Mouse (Mus musculus): ENCODE data around the gene Ski. TPM values are rescaled to one million over a fixed set of nuclear protein-coding genes. Genes with fewer than 3 reads are reported as not detected.

Ski gene
- polyA plus RNA-seq, 2 experiments, result 2.4 to 4.5 TPM

DNA sequence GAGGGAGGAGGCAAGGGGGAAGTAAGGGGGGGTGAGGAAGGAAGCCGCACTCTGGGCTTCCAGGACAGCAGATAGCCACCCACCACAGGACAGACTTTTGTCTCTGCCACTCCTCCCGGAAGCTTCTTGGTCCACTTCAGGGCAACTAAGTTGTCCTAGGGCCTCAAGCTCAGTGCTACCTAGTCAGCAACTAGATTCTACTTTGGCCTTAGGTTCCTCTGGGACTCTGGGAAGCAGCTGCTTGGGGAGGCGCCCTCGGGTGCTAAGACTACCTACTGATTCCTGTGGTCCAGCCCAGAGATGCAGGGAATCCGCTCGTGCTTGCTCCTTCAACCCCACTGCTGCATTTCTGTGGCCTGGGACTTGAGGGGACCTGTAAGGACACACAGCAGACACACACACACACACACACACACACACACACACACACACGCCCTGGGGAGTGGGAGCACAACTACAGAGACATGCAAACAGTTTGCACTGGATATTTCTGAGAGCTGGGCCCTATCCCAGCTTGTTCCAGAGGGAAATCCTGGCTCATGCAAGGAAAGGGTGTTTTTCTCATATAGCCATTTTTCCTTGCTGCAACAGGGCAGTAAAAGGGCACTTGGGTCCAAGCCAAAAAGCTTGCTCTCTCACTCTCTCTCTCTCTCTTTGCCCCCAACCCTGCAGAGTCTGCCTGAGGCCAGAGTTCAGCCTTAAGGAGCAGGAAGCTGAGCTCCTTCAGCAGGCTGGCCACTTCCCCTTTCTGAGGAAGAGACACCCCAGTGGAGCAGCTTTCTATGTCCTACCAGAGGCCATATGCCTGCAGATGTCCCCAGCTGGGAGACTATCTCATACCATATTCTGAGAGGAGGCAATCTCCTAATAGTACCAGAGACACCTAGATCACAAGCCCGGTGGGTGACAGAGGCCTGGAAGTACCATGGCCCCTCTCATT is 12.2 kb upstream of the Ski start:
- no peak for DNase-seq (ENCODE audit: low read depth in 3 of 3, low spot score in 3 of 3)
- peaks cover 0 to 20% of the 10 kb centered on the region in 2 experiments; a peak in 2 of 4 replicates for H3K4me1 ChIP-seq (replicated peaks; ENCODE audit: control insufficient read depth in 2 of 2, insufficient read depth in 2 of 2, low read length in 1 of 2)

DNA sequence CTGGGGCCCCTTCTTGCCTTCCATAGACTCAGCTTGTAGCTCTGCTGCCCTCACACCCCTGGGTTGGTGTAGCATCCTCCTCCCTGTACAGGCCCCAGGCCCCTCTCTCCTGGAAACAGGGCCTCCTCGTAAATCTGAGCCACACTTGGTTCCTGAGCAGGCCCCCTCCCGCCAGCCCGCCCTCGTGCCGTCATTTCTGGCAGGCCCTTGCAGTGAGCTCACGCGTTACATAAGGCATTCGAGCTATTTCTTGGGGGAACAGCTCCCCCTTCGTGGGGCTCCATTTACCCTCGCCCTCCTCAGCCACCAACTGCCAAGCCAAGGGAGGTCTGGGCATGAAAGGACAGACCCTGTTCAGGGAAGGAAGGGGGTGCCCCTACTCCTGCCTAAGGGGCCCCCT is 11.5 kb upstream of the Ski start:
- no peak overlapping the region for H3K4me3 ChIP-seq (ENCODE audit: insufficient read depth in 1 of 2, low read depth in 2 of 2, low read length in 2 of 2)
- TF ChIP-seq CTCF (IDR thresholded peaks at IDR 0.05; ENCODE audit: low read depth) (no peak), EP300 (IDR thresholded peaks at IDR 0.05; ENCODE audit: low read depth) (no peak)
- no peak overlapping the region for H3K27ac ChIP-seq
- no peak overlapping the region for H3K9ac ChIP-seq (replicated peaks)
- H3K27me3 ChIP-seq (ENCODE audit: control insufficient read depth, insufficient read depth, low read length), result no peaks in the 10 kb centered on the region
- 25% methylated on average over 10 of the region's 10 CpGs for WGBS (ENCODE audit: insufficient replicate concordance)
- peaks cover 0 to 20% of the 10 kb centered on the region in 2 experiments; a peak in 2 of 4 replicates for H3K4me1 ChIP-seq (replicated peaks; ENCODE audit: control insufficient read depth in 2 of 2, insufficient read depth in 2 of 2, low read length in 1 of 2)
- H3K9me3 ChIP-seq (ENCODE audit: control insufficient read depth, low read length), result no peaks in the 10 kb centered on the region
- no peak for DNase-seq (ENCODE audit: low read depth in 3 of 3, low spot score in 3 of 3)
- H3K36me3 ChIP-seq (replicated peaks; ENCODE audit: control insufficient read depth, insufficient read depth, low read depth), result no peaks in the 10 kb centered on the region
- ATAC-seq (ENCODE audit: insufficient read depth), result no peak
- no peak overlapping the region for H3K4me2 ChIP-seq (ENCODE audit: low read depth)

More for the DNA sequence above, 12.2 kb upstream of the Ski start:
- H3K9ac ChIP-seq (replicated peaks), result no peak overlapping the region
- no peaks in the 10 kb centered on the region for H3K36me3 ChIP-seq (replicated peaks; ENCODE audit: control insufficient read depth, insufficient read depth, low read depth)
- H3K9me3 ChIP-seq (ENCODE audit: control insufficient read depth, low read length), result no peaks in the 10 kb centered on the region
- H3K27ac ChIP-seq, result peak overlapping the region; percentile 2
- peak overlapping the region; percentile 21; the same call in 1 of the 2 replicates for H3K4me2 ChIP-seq (ENCODE audit: low read depth)
- TF ChIP-seq EP300 (IDR thresholded peaks at IDR 0.05; ENCODE audit: low read depth) (no peak), CTCF (IDR thresholded peaks at IDR 0.05; ENCODE audit: low read depth) (no peak)
- 0 out of 2 replicates have a peak, but pooled peaks have one; percentile 33 for ATAC-seq (ENCODE audit: insufficient read depth)
- no peak overlapping the region for H3K4me3 ChIP-seq (ENCODE audit: insufficient read depth in 1 of 2, low read depth in 2 of 2, low read length in 2 of 2)
- H3K27me3 ChIP-seq (ENCODE audit: control insufficient read depth, insufficient read depth, low read length), result no peaks in the 10 kb centered on the region
- 20% methylated on average over 8 of the region's 8 CpGs for WGBS (ENCODE audit: insufficient replicate concordance)

DNA sequence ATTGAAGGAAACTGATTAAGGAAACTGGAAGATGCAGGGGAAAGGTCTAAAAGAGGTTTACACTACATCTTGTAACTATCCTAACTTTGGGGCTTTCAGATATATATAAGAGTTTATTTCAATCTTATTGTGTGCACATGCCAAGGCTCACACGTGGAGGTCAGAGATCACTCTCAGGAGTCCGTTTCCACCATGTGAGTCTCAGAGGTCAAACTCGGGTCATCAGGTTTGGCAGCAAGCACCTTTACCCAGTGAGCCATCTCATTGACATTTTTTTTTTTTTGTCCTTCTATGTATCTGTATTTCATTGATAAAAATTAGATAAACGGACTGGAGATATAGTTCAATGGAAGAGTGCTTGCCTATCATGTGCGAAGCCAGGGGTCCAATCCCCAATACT is 6.1 kb upstream of the Ski start:
- Histone ChIP-seq H3K36me3 (replicated peaks; ENCODE audit: control insufficient read depth, insufficient read depth, low read depth) (no peaks in the 10 kb centered on the region), H3K4me3 (ENCODE audit: insufficient read depth in 1 of 2, low read depth in 2 of 2, low read length in 2 of 2) (no peak overlapping the region), H3K27ac (no peak overlapping the region), H3K4me1 (replicated peaks; ENCODE audit: control insufficient read depth in 2 of 2, insufficient read depth in 2 of 2, low read length in 1 of 2) (peaks cover 5 to 12% of the 10 kb centered on the region in 2 experiments), H3K27me3 (ENCODE audit: control insufficient read depth, insufficient read depth, low read length) (0 out of 2 replicates have a peak, but pooled peaks cover 3% of the 10 kb centered on the region), H3K4me2 (ENCODE audit: low read depth) (no peak overlapping the region), H3K9me3 (ENCODE audit: control insufficient read depth, low read length) (no peaks in the 10 kb centered on the region), H3K9ac (replicated peaks) (no peak overlapping the region)
- TF ChIP-seq CTCF (IDR thresholded peaks at IDR 0.05; ENCODE audit: low read depth) (no peak), EP300 (IDR thresholded peaks at IDR 0.05; ENCODE audit: low read depth) (no peak)
- ATAC-seq (ENCODE audit: insufficient read depth), result no peak
- DNase-seq (ENCODE audit: low read depth in 3 of 3, low spot score in 3 of 3), result no peak
- WGBS (ENCODE audit: insufficient replicate concordance), result 58% methylated on average over 5 of the region's 5 CpGs

DNA sequence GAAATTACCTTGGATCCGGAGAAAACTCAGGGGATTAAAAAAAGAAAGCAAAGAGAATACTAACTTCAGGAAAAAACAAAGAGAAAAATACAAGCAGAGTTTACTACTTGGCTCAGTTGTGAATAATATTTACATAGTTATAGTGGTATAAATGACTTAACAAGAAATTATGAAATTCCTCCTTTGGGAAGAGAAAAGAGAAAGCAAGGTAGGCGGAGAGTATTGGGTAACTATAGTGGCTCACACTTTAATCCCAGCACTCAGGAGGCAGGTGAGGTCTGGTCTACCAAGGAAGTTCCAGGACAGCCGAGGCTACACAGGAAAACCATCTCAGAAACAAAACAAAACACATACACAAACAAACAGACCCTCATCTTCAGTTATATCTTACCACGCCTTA is 5.6 kb upstream of the Ski start:
- no peak overlapping the region for H3K27ac ChIP-seq
- ATAC-seq (ENCODE audit: insufficient read depth) (no peak), DNase-seq (ENCODE audit: low read depth in 3 of 3, low spot score in 3 of 3) (no peak)
- no peak overlapping the region for H3K4me2 ChIP-seq (ENCODE audit: low read depth)
- H3K36me3 ChIP-seq (replicated peaks; ENCODE audit: control insufficient read depth, insufficient read depth, low read depth), result no peaks in the 10 kb centered on the region
- 63% methylated on average over 4 of the region's 4 CpGs for WGBS (ENCODE audit: insufficient replicate concordance)
- no peak overlapping the region for H3K4me3 ChIP-seq (ENCODE audit: insufficient read depth in 1 of 2, low read depth in 2 of 2, low read length in 2 of 2)
- H3K9ac ChIP-seq (replicated peaks), result no peak overlapping the region
- H3K4me1 ChIP-seq (replicated peaks; ENCODE audit: control insufficient read depth in 2 of 2, insufficient read depth in 2 of 2, low read length in 1 of 2), result peaks cover 5 to 9% of the 10 kb centered on the region in 2 experiments
- no peaks in the 10 kb centered on the region for H3K9me3 ChIP-seq (ENCODE audit: control insufficient read depth, low read length)
- H3K27me3 ChIP-seq (ENCODE audit: control insufficient read depth, insufficient read depth, low read length), result 0 out of 2 replicates have a peak, but pooled peaks cover 3% of the 10 kb centered on the region
- no peak for TF ChIP-seq CTCF (IDR thresholded peaks at IDR 0.05; ENCODE audit: low read depth)
- TF ChIP-seq EP300 (IDR thresholded peaks at IDR 0.05; ENCODE audit: low read depth), result no peak

DNA sequence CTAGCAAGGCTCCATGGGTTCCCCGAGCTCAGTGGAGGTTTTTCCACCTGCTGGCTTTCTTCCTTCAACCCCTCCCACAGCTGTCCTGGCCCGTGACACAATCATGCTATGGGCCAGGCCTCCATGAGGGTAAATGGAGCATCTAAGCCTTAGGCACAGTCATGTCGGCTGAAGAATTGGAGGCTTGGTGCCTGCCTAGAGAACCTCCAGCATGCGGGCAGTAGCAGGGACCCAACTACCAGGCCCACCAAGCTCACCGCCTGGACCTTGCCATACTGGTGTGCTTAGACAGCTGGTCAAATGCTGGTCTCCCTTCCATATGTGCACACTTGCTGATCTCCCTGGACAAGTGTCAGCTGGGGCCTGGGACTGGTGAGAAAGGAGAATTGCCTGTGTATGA is 3.5 kb upstream of the Ski start:
- WGBS (ENCODE audit: insufficient replicate concordance), result 68% methylated on average over 5 of the region's 5 CpGs

More for the DNA sequence above, 3.5 kb upstream of the Ski start:
- DNase-seq (ENCODE audit: low read depth in 3 of 3, low spot score in 3 of 3) (no peak), ATAC-seq (ENCODE audit: insufficient read depth) (no peak)
- H3K27me3 ChIP-seq (ENCODE audit: control insufficient read depth, insufficient read depth, low read length), result peaks cover 19% of the 10 kb centered on the region
- H3K9me3 ChIP-seq (ENCODE audit: control insufficient read depth, low read length), result no peaks in the 10 kb centered on the region
- no peak overlapping the region for H3K4me2 ChIP-seq (ENCODE audit: low read depth)
- no peak overlapping the region for H3K4me3 ChIP-seq (ENCODE audit: insufficient read depth in 1 of 2, low read depth in 2 of 2, low read length in 2 of 2)
- H3K27ac ChIP-seq, result no peak overlapping the region
- peaks cover 5 to 9% of the 10 kb centered on the region in 2 experiments for H3K4me1 ChIP-seq (replicated peaks; ENCODE audit: control insufficient read depth in 2 of 2, insufficient read depth in 2 of 2, low read length in 1 of 2)
- no peak overlapping the region for H3K9ac ChIP-seq (replicated peaks)
- TF ChIP-seq EP300 (IDR thresholded peaks at IDR 0.05; ENCODE audit: low read depth), result no peak
- TF ChIP-seq CTCF (IDR thresholded peaks at IDR 0.05; ENCODE audit: low read depth), result no peak
- H3K36me3 ChIP-seq (replicated peaks; ENCODE audit: control insufficient read depth, insufficient read depth, low read depth), result no peaks in the 10 kb centered on the region

All from liver, embryonic 14.5 days (tissue).